Mouse (Mus musculus): Measurements from ENCODE around the gene Eps15. TPM values are rescaled to one million over a fixed set of nuclear protein-coding genes. Genes with fewer than 3 reads are reported as not detected.

Eps15 gene
- 70.4 and 79.8 TPM in 2 replicates for polyA plus RNA-seq (2014; fragmentation: Nextera tagmentation; extraction: Ambion mirVana)

- peaks cover 10% of the 10 kb centered on the region for H3K4me1 ChIP-seq (replicated peaks; ENCODE audit: control insufficient read depth, insufficient read depth, low read length)
- ATAC-seq (replicated peaks; ENCODE audit: low FRiP score): peak; percentile 96
- peak within 1 kb of the TSS; percentile 94 for H3K9ac ChIP-seq (ENCODE audit: low read depth, low read length)
- no peaks in the 10 kb centered on the region for H3K9me3 ChIP-seq (ENCODE audit: control insufficient read depth, low read length)
- WGBS: 2% methylated on average over 43 of the region's 44 CpGs
- H3K4me2 ChIP-seq: peak within 1 kb of the TSS; percentile 86
- DNase-seq (ENCODE audit: low spot score): peak; percentile 95
- no peaks in the 10 kb centered on the region for H3K36me3 ChIP-seq (ENCODE audit: control insufficient read depth, insufficient read depth, low read length)
- no peaks in the 10 kb centered on the region for H3K27me3 ChIP-seq (replicated peaks; ENCODE audit: control insufficient read depth, insufficient read depth, low read length)
- peak within 1 kb of the TSS; percentile 86 for H3K27ac ChIP-seq (ENCODE audit: low read depth, low read length)
- H3K4me3 ChIP-seq (ENCODE audit: low read depth, low read length): peak within 1 kb of the TSS; percentile 94
These were observed at the start of gene Eps15 for GRCm38 (mm10) chr4:109279689-109280458. Eps15 (plus strand) TSS chr4:109280268.

GRCm38 (mm10) chr4:109234185-109234584 is 45.9 kb upstream of the Eps15 start, which contains the start of gene Calr4:
Calr4 (plus strand) TSS chr4:109234485.
- Histone ChIP-seq H3K36me3 (ENCODE audit: control insufficient read depth, insufficient read depth, low read length) (no peaks in the 10 kb centered on the region), H3K4me1 (replicated peaks; ENCODE audit: control insufficient read depth, insufficient read depth, low read length) (no peaks in the 10 kb centered on the region), H3K27ac (ENCODE audit: low read depth, low read length) (no peak within 1 kb of the TSS), H3K27me3 (replicated peaks; ENCODE audit: control insufficient read depth, insufficient read depth, low read length) (no peaks in the 10 kb centered on the region), H3K4me2 (no peak within 1 kb of the TSS), H3K9me3 (ENCODE audit: control insufficient read depth, low read length) (no peaks in the 10 kb centered on the region), H3K9ac (ENCODE audit: low read depth, low read length) (no peak within 1 kb of the TSS), H3K4me3 (ENCODE audit: low read depth, low read length) (no peak within 1 kb of the TSS)
- no peak for DNase-seq (ENCODE audit: low spot score)
- WGBS: 83% methylated on average over 2 of the region's 2 CpGs
- no peak for ATAC-seq (replicated peaks; ENCODE audit: low FRiP score)

- H3K27ac ChIP-seq (ENCODE audit: low read depth, low read length): no peak overlapping the region
- ATAC-seq (replicated peaks; ENCODE audit: low FRiP score) (no peak), DNase-seq (ENCODE audit: low spot score) (no peak)
- no peak overlapping the region for H3K9ac ChIP-seq (ENCODE audit: low read depth, low read length)
- no peaks in the 10 kb centered on the region for H3K9me3 ChIP-seq (ENCODE audit: control insufficient read depth, low read length)
- H3K36me3 ChIP-seq (ENCODE audit: control insufficient read depth, insufficient read depth, low read length): no peaks in the 10 kb centered on the region
- 69% methylated on average over 9 of the region's 9 CpGs for WGBS
- no peak overlapping the region for H3K4me2 ChIP-seq
- H3K27me3 ChIP-seq (replicated peaks; ENCODE audit: control insufficient read depth, insufficient read depth, low read length): no peaks in the 10 kb centered on the region
- H3K4me1 ChIP-seq (replicated peaks; ENCODE audit: control insufficient read depth, insufficient read depth, low read length): no peaks in the 10 kb centered on the region
- H3K4me3 ChIP-seq (ENCODE audit: low read depth, low read length): no peak overlapping the region
These were observed 45.2 kb upstream of the Eps15 start for GRCm38 (mm10) chr4:109234806-109235350.

GRCm38 (mm10) chr4:109236186-109236879 is 43.7 kb upstream of the Eps15 start:
- Histone ChIP-seq H3K27me3 (replicated peaks; ENCODE audit: control insufficient read depth, insufficient read depth, low read length) (no peaks in the 10 kb centered on the region), H3K27ac (ENCODE audit: low read depth, low read length) (no peak overlapping the region), H3K4me2 (no peak overlapping the region), H3K9ac (ENCODE audit: low read depth, low read length) (no peak overlapping the region), H3K4me3 (ENCODE audit: low read depth, low read length) (no peak overlapping the region), H3K4me1 (replicated peaks; ENCODE audit: control insufficient read depth, insufficient read depth, low read length) (no peaks in the 10 kb centered on the region), H3K9me3 (ENCODE audit: control insufficient read depth, low read length) (no peaks in the 10 kb centered on the region), H3K36me3 (ENCODE audit: control insufficient read depth, insufficient read depth, low read length) (no peaks in the 10 kb centered on the region)
- 75% methylated on average over 7 of the region's 7 CpGs for whole genome bisulfite sequencing
- ATAC-seq (replicated peaks; ENCODE audit: low FRiP score): no peak
- DNase-seq (ENCODE audit: low spot score): no peak

- Histone ChIP-seq H3K9me3 (ENCODE audit: control insufficient read depth, low read length) (no peaks in the 10 kb centered on the region), H3K27ac (ENCODE audit: low read depth, low read length) (no peak overlapping the region), H3K9ac (ENCODE audit: low read depth, low read length) (no peak overlapping the region), H3K4me2 (no peak overlapping the region), H3K4me1 (replicated peaks; ENCODE audit: control insufficient read depth, insufficient read depth, low read length) (no peaks in the 10 kb centered on the region), H3K36me3 (ENCODE audit: control insufficient read depth, insufficient read depth, low read length) (no peaks in the 10 kb centered on the region), H3K4me3 (ENCODE audit: low read depth, low read length) (no peak overlapping the region), H3K27me3 (replicated peaks; ENCODE audit: control insufficient read depth, insufficient read depth, low read length) (no peaks in the 10 kb centered on the region)
- 88% methylated on average over 24 of the region's 24 CpGs for WGBS
- no peak for ATAC-seq (replicated peaks; ENCODE audit: low FRiP score)
- no peak for DNase-seq (ENCODE audit: low spot score)
These were observed 41.4 kb upstream of the Eps15 start for GRCm38 (mm10) chr4:109238428-109239268.

- H3K4me2 ChIP-seq: no peak overlapping the region
- no peaks in the 10 kb centered on the region for H3K27me3 ChIP-seq (replicated peaks; ENCODE audit: control insufficient read depth, insufficient read depth, low read length)
- no peak overlapping the region for H3K9ac ChIP-seq (ENCODE audit: low read depth, low read length)
- no peaks in the 10 kb centered on the region for H3K36me3 ChIP-seq (ENCODE audit: control insufficient read depth, insufficient read depth, low read length)
- H3K27ac ChIP-seq (ENCODE audit: low read depth, low read length): no peak overlapping the region
- DNase-seq (ENCODE audit: low spot score): no peak
- H3K4me3 ChIP-seq (ENCODE audit: low read depth, low read length): no peak overlapping the region
- no peaks in the 10 kb centered on the region for H3K9me3 ChIP-seq (ENCODE audit: control insufficient read depth, low read length)
- ATAC-seq (replicated peaks; ENCODE audit: low FRiP score): no peak
- no peaks in the 10 kb centered on the region for H3K4me1 ChIP-seq (replicated peaks; ENCODE audit: control insufficient read depth, insufficient read depth, low read length)
These were observed 38.8 kb upstream of the Eps15 start for GRCm38 (mm10) chr4:109241221-109241620.

- Histone ChIP-seq H3K9ac (ENCODE audit: low read depth, low read length) (no peak overlapping the region), H3K27ac (ENCODE audit: low read depth, low read length) (no peak overlapping the region), H3K36me3 (ENCODE audit: control insufficient read depth, insufficient read depth, low read length) (no peaks in the 10 kb centered on the region), H3K4me1 (replicated peaks; ENCODE audit: control insufficient read depth, insufficient read depth, low read length) (no peaks in the 10 kb centered on the region), H3K4me2 (no peak overlapping the region), H3K9me3 (ENCODE audit: control insufficient read depth, low read length) (no peaks in the 10 kb centered on the region), H3K27me3 (replicated peaks; ENCODE audit: control insufficient read depth, insufficient read depth, low read length) (no peaks in the 10 kb centered on the region), H3K4me3 (ENCODE audit: low read depth, low read length) (no peak overlapping the region)
- whole genome bisulfite sequencing: 75% methylated on average over 4 of the region's 4 CpGs
- DNase-seq (ENCODE audit: low spot score) (no peak), ATAC-seq (replicated peaks; ENCODE audit: low FRiP score) (no peak)
These were observed 38.1 kb upstream of the Eps15 start for GRCm38 (mm10) chr4:109241934-109242333.

GRCm38 (mm10) chr4:109244506-109244905 is 35.6 kb upstream of the Eps15 start:
- H3K36me3 ChIP-seq (ENCODE audit: control insufficient read depth, insufficient read depth, low read length): no peaks in the 10 kb centered on the region
- no peaks in the 10 kb centered on the region for H3K27me3 ChIP-seq (replicated peaks; ENCODE audit: control insufficient read depth, insufficient read depth, low read length)
- no peak overlapping the region for H3K4me2 ChIP-seq
- H3K27ac ChIP-seq (ENCODE audit: low read depth, low read length): no peak overlapping the region
- DNase-seq (ENCODE audit: low spot score): no peak
- H3K9me3 ChIP-seq (ENCODE audit: control insufficient read depth, low read length): no peaks in the 10 kb centered on the region
- no peak overlapping the region for H3K4me3 ChIP-seq (ENCODE audit: low read depth, low read length)
- whole genome bisulfite sequencing: 81% methylated on average over 7 of the region's 7 CpGs
- H3K4me1 ChIP-seq (replicated peaks; ENCODE audit: control insufficient read depth, insufficient read depth, low read length): no peaks in the 10 kb centered on the region
- no peak overlapping the region for H3K9ac ChIP-seq (ENCODE audit: low read depth, low read length)
- ATAC-seq (replicated peaks; ENCODE audit: low FRiP score): no peak
